Mouse (Mus musculus) heart, adult 2 months (tissue): ENCODE results near the gene Fgfr2. TPM values are rescaled to one million over a fixed set of nuclear protein-coding genes. Genes with fewer than 3 reads are reported as not detected.
A peak's percentile ranks its signal among the peaks of the same experiment; 100 is the strongest.

ENCODE experiments used
- DNase-seq, 2 experiments: peaks; one replicate each; pipeline ENCODE4 v3.0.0; 2021
- H3K27ac ChIP-seq: fragments of 200-600 bp; 2 replicates; pipeline ENCODE4 v1.8.1; 2022
- H3K27me3 ChIP-seq: fragments of 200-500 bp; 2 replicates; pipeline ENCODE4 v1.6.1; 2012; ENCODE audit warnings: mild to moderate bottlenecking, low read length, inconsistent platforms, mixed read lengths; ENCODE audit not compliant: control insufficient read depth, insufficient read depth
- H3K36me3 ChIP-seq: fragments of 200-500 bp; 2 replicates; pipeline ENCODE4 v1.6.1; 2012; ENCODE audit warnings: low read length, inconsistent platforms; ENCODE audit not compliant: control insufficient read depth, insufficient read depth
- H3K4me1 ChIP-seq: fragments of 200-500 bp; 2 replicates; pipeline ENCODE4 v1.6.1; 2011; ENCODE audit warnings: low read length; ENCODE audit not compliant: control insufficient read depth, insufficient read depth
- H3K4me3 ChIP-seq: fragments of 200-600 bp; 2 replicates; pipeline ENCODE4 v1.8.1; 2022
- H3K79me2 ChIP-seq: fragments of 200-500 bp; replicated peaks from 2 replicates; pipeline ENCODE4 v1.6.1; 2012; ENCODE audit warnings: mild to moderate bottlenecking, inconsistent platforms, low read length, moderate library complexity, mixed read lengths; ENCODE audit not compliant: control insufficient read depth, insufficient read depth
- H3K9ac ChIP-seq: fragments of 200-500 bp; 2 replicates; pipeline ENCODE4 v1.6.1; 2012; ENCODE audit warnings: low read depth, mild to moderate bottlenecking, control low read depth, inconsistent platforms, low read length, mixed read lengths
- CTCF ChIP-seq: fragments of 200-600 bp; IDR thresholded peaks from 2 replicates; pipeline ENCODE4 v1.8.1; 2022; ENCODE audit warnings: antibody characterized with exemption, mild to moderate bottlenecking, moderate library complexity
- EP300 ChIP-seq: fragments of 200-500 bp; IDR thresholded peaks from 2 replicates; pipeline ENCODE4 v1.6.1; 2011; ENCODE audit warnings: low read depth, low read length, control low read depth; ENCODE audit not compliant: insufficient read depth
- POLR2A ChIP-seq: fragments of 200-500 bp; IDR thresholded peaks from 2 replicates; pipeline ENCODE4 v1.6.1; 2011; ENCODE audit warnings: mild to moderate bottlenecking, low read depth, low read length, control low read depth; ENCODE audit not compliant: insufficient read depth
- WGBS: fragments of 180-500 bp; shearing (Covaris S2); methylation state at CpG from one replicate; pipeline ENCODE4 v1.1.7; 2018; 5-methylcytosine and 5-hydroxymethylcytosine counted together
- intact Hi-C: fragments of 180-260 bp; cut with DNase I; formaldehyde crosslinking; loops from one replicate; pipeline ENCODE4 v1.15.1; 2025
- polyA plus RNA-seq: library from polyadenylated mRNA; depleted of rRNA; stranded (reverse); fragments of >200 nt; gene quantifications from 2 replicates; pipeline ENCODE4 v1.2.3, GENCODE M21; 2012
- total RNA-seq, 2 experiments: library from RNA; stranded (reverse); gene quantifications; 2 replicates each; pipeline ENCODE4 v1.2.3; 2021

The Fgfr2 gene
- total and polyA plus RNA-seq, 3 experiments, result 1.1 to 2.0 (median 1.3) TPM

DNA sequence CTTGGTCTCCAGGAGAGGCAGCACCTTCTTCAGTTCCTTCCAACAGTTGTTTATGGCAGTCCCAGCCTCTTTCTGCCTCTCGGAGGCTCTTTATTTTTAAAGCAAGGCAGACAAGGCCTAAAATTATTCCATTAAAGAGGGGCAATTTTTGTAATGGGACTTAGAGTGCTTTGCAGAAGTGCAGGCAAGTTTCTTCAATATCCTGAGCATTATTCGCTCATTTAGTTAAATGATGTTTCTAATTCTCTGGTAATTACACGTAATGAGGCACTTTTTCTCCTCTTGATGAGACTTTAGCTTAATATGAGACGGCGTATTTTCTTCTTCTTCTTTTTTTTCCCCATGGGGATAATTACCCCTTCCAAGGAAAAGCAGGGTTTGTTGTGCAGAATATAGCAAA lies 1537.6 kb downstream of the Fgfr2 start:
- intact Hi-C loops, result no loop called here
- H3K79me2 ChIP-seq, result no peaks in the 10 kb centered on the region
- no peaks in the 10 kb centered on the region for H3K36me3 ChIP-seq
- no peak overlapping the region for H3K27ac ChIP-seq
- H3K9ac ChIP-seq, result no peak overlapping the region
- TF ChIP-seq POLR2A, result no peak
- no peak for DNase-seq
- H3K27me3 ChIP-seq, result no peaks in the 10 kb centered on the region
- no peak overlapping the region for H3K4me3 ChIP-seq
- no peaks in the 10 kb centered on the region for H3K4me1 ChIP-seq
- WGBS, result 88% methylated on average over 5 of the region's 5 CpGs

DNA sequence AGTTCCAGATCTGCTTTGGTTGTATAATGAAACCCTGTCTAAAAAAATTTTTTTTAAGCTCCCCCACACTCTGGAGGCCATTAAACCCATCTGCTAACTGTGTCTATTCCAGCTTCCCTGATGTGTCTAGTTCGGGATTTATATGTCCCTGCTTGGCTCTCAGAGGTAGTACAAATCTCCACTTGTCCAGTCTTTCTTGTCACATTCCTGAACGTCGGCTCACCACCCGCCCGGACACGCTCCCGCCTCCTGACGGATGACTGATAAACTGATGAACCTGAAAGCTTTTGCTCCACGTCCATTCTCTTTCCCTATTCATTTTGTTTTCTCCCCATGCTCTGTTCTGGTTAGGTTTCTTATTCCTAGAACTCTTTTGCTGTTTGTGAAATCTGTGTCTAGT lies 1541.0 kb downstream of the Fgfr2 start:
- intact Hi-C loops, result no loop called here
- no peak for TF ChIP-seq CTCF
- no peak for TF ChIP-seq POLR2A
- no peak for TF ChIP-seq EP300
- DNase-seq, result no peak
- H3K4me1 ChIP-seq, result no peaks in the 10 kb centered on the region
- WGBS, result 38% methylated on average over 9 of the region's 9 CpGs
- H3K9ac ChIP-seq, result no peak overlapping the region
- H3K27ac ChIP-seq, result no peak overlapping the region
- no peaks in the 10 kb centered on the region for H3K36me3 ChIP-seq
- no peak overlapping the region for H3K4me3 ChIP-seq
- H3K27me3 ChIP-seq, result no peaks in the 10 kb centered on the region
- no peaks in the 10 kb centered on the region for H3K79me2 ChIP-seq

GRCm38 (mm10) chr7:131575246-131575645 lies 1547.9 kb downstream of the Fgfr2 start:
- TF ChIP-seq CTCF, result no peak
- TF ChIP-seq EP300, result no peak
- no peak for TF ChIP-seq POLR2A

DNA sequence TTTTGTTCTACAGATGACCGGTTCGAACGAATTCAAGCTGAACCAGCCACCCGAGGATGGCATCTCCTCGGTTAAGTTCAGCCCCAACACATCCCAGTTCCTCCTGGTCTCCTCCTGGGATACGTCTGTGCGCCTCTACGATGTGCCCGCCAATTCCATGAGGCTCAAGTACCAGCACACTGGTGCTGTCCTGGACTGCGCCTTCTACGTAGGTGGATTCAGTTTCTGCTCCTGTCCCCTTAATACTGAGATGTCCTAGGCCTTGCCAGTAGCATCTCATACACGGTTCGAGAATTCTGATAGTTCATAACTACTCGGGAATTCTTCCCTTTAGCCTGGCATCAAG lies 1562.5 kb downstream of the Fgfr2 start:
- intact Hi-C loops, result loop anchor here (2.0 to 5.0 kb wide), 3 partner anchors 148 to 693 kb away; partner anchors contain the start of genes 2310057M21Rik, Acadsb, Ikzf5 and Plekha1
- WGBS, result under 1% methylated on average over 14 of the region's 14 CpGs
- peak overlapping the region; percentile 89 for H3K9ac ChIP-seq

More at GRCm38 (mm10) chr7:131575246-131575645, 1547.9 kb downstream of the Fgfr2 start:
- H3K4me1 ChIP-seq, result no peaks in the 10 kb centered on the region
- 75% methylated on average over 6 of the region's 6 CpGs for WGBS
- no peaks in the 10 kb centered on the region for H3K79me2 ChIP-seq
- H3K27ac ChIP-seq, result no peak overlapping the region
- intact Hi-C loops, result no loop called here
- no peaks in the 10 kb centered on the region for H3K36me3 ChIP-seq
- H3K27me3 ChIP-seq, result no peaks in the 10 kb centered on the region
- no peak overlapping the region for H3K9ac ChIP-seq
- no peak for DNase-seq
- H3K4me3 ChIP-seq, result no peak overlapping the region

DNA sequence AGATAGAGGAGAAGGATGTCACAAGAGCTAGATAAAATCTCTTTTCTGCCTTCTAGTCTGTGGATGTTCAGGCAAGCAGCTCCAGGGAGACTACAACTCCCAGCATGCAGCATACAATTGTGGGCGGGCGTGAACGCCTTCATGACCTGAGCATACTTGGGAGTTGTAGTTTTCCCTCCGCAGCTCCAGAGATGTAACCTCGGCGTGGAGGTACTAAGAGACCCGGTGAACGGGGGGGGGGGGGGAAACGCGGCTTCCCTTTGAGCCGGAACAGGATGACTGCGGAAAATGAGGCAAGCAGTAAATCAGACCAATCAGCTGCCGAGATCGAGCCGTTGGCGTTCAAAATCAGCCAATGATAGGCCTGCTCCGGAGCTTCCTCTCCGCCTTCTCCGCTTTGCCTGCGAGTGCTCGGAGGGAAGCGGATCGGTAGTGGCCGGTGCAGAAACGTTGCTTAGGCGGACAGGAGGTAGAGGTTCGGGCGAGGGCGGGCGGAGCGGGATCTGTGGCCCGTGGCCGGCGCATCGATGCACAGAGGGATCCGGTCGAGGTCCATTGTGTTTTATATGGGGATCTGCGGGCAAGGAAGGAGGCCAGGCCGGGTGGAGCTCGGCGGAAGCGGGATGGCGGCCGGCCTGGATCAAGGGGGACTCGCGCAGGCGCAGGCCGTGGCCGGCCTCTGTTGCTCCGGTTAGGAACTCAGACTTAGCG lies 1563.0 kb downstream of the Fgfr2 start, which contains the start of gene Bub3:
TSS of gene Bub3 (plus strand) at position 237 of the 711 bp plus-strand sequence.
- WGBS, result under 1% methylated on average over 47 of the region's 51 CpGs
- Histone ChIP-seq H3K27ac (peak within 1 kb of the TSS; percentile 98), H3K79me2 (peaks cover 3% of the 10 kb centered on the region; the same call in 1 of the 2 replicates), H3K4me1 (peaks cover 4% of the 10 kb centered on the region), H3K9ac (peak within 1 kb of the TSS; percentile 89), H3K36me3 (peaks cover 8% of the 10 kb centered on the region), H3K27me3 (peaks cover 16% of the 10 kb centered on the region), H3K4me3 (peak within 1 kb of the TSS; percentile 91)
- no peak for TF ChIP-seq EP300
- TF ChIP-seq CTCF, result no peak
- TF ChIP-seq POLR2A, result peak; percentile 95
- intact Hi-C loops, result loop anchor here (2.0 to 5.0 kb wide), 3 partner anchors 148 to 693 kb away; partner anchors contain the start of genes 2310057M21Rik, Acadsb, Ikzf5 and Plekha1
- peak; percentile 90 to 94 for DNase-seq

More for the DNA sequence above, 1562.5 kb downstream of the Fgfr2 start:
- no peak for DNase-seq
- Histone ChIP-seq H3K27me3 (peaks cover 11% of the 10 kb centered on the region), H3K79me2 (peaks cover 3% of the 10 kb centered on the region; the same call in 1 of the 2 replicates), H3K4me3 (peak overlapping the region; percentile 91), H3K4me1 (peaks cover 1% of the 10 kb centered on the region), H3K36me3 (peaks cover 8% of the 10 kb centered on the region), H3K27ac (peak overlapping the region; percentile 98)
- TF ChIP-seq POLR2A (no peak), CTCF (no peak), EP300 (no peak)

- 47% methylated on average over 2 of the region's 2 CpGs for WGBS
Observed at GRCm38 (mm10) chr7:131557751-131558150, 1565.4 kb downstream of the Fgfr2 start.

More at GRCm38 (mm10) chr7:131557751-131558150, 1565.4 kb downstream of the Fgfr2 start:
- no peak for DNase-seq
- peaks cover 33% of the 10 kb centered on the region for H3K27me3 ChIP-seq
- intact Hi-C loops, result no loop called here
- peaks cover 4% of the 10 kb centered on the region for H3K4me1 ChIP-seq
- peaks cover 6% of the 10 kb centered on the region for H3K36me3 ChIP-seq
- TF ChIP-seq CTCF, result no peak
- TF ChIP-seq EP300, result no peak
- TF ChIP-seq POLR2A, result no peak
- no peak overlapping the region for H3K4me3 ChIP-seq
- no peak overlapping the region for H3K27ac ChIP-seq
- no peak overlapping the region for H3K9ac ChIP-seq
- H3K79me2 ChIP-seq, result peaks cover under 1% of the 10 kb centered on the region; the same call in 1 of the 2 replicates
